In genomic region chr9:78046755-78047154, GRCm38 (mm10) we compare ENCODE assay signal across 8 mouse cellular contexts. TPM values are rescaled to one million over a fixed set of nuclear protein-coding genes. Genes with fewer than 3 reads are reported as not detected.
DNase-seq lines count a peak whose midpoint lies in the region; ATAC-seq and TF ChIP-seq lines count a peak whose summit lies in the region.
"Had no signal": no experiment of that assay in that cellular context is flagged by ENCODE, and none has a peak within 500 bp of the region (broad histone marks: within the 10 kb centered on the region; RNA-seq: fewer than 3 reads in every experiment).

No protein-coding gene starts in this region.

- DNase-seq in left cerebral cortex, adult 2 months (ENCODE audit: extremely low spot score in 1 of 2, low spot score in 2 of 2), result no peak
- no peak for DNase-seq in left cerebral cortex, adult 9 months (ENCODE audit: low spot score in 2 of 2)
- peak; percentile 41 for DNase-seq in thymus, postnatal 25 days
- DNase-seq in urinary bladder, postnatal 10 days (ENCODE audit: low spot score), result no peak

- no peaks in the 10 kb centered on the region for H3K36me3 ChIP-seq in embryonic facial prominence, embryonic 13.5 days
- H3K36me3 ChIP-seq in liver, embryonic 15.5 days (replicated peaks), result no peaks in the 10 kb centered on the region
- no peaks in the 10 kb centered on the region for H3K36me3 ChIP-seq in forebrain, embryonic 15.5 days
- H3K36me3 ChIP-seq: limb, embryonic 13.5 days had no signal

- peaks cover 6% of the 10 kb centered on the region for H3K4me1 ChIP-seq in embryonic facial prominence, embryonic 13.5 days
- H3K4me1 ChIP-seq in liver, embryonic 15.5 days (replicated peaks), result no peaks in the 10 kb centered on the region
- H3K4me1 ChIP-seq in forebrain, embryonic 15.5 days, result no peaks in the 10 kb centered on the region

- H3K27ac ChIP-seq in left cerebral cortex, adult 2 months, result no peak overlapping the region
- no peak overlapping the region for H3K27ac ChIP-seq in embryonic facial prominence, embryonic 13.5 days
- no peak overlapping the region for H3K27ac ChIP-seq in liver, embryonic 15.5 days (replicated peaks)
- H3K27ac ChIP-seq in forebrain, embryonic 15.5 days (replicated peaks), result no peak overlapping the region
- H3K27ac ChIP-seq: limb, embryonic 13.5 days had no signal

- H3K27me3 ChIP-seq in embryonic facial prominence, embryonic 13.5 days, result no peaks in the 10 kb centered on the region
- H3K27me3 ChIP-seq in liver, embryonic 15.5 days, result no peaks in the 10 kb centered on the region
- no peaks in the 10 kb centered on the region for H3K27me3 ChIP-seq in forebrain, embryonic 15.5 days
- H3K27me3 ChIP-seq: limb, embryonic 13.5 days had no signal

- 0 out of 2 replicates have a peak overlapping the region, but pooled peaks have one; percentile 0 for H3K4me3 ChIP-seq in left cerebral cortex, adult 2 months
- no peak overlapping the region for H3K4me3 ChIP-seq in embryonic facial prominence, embryonic 13.5 days
- peak overlapping the region; percentile 39 for H3K4me3 ChIP-seq in liver, embryonic 15.5 days (replicated peaks)
- H3K4me3 ChIP-seq in forebrain, embryonic 15.5 days, result no peak overlapping the region
- H3K4me3 ChIP-seq: limb, embryonic 13.5 days had no signal

- 47% methylated on average over 20 of the region's 20 CpGs for WGBS in embryonic facial prominence, embryonic 13.5 days
- WGBS in liver, embryonic 15.5 days (ENCODE audit: insufficient replicate concordance), result 43% methylated on average over 20 of the region's 20 CpGs
- 64% methylated on average over 20 of the region's 20 CpGs for WGBS in forebrain, embryonic 15.5 days

- peak overlapping the region; percentile 16 for H3K4me2 ChIP-seq in embryonic facial prominence, embryonic 13.5 days
- H3K4me2 ChIP-seq in liver, embryonic 15.5 days, result peak overlapping the region; percentile 38
- no peak overlapping the region for H3K4me2 ChIP-seq in forebrain, embryonic 15.5 days (replicated peaks)
- H3K4me2 ChIP-seq: limb, embryonic 13.5 days had no signal

- no peak; the same call in 1 of the 2 replicates for TF ChIP-seq CTCF in left cerebral cortex, adult 2 months (IDR thresholded peaks at IDR 0.05)

- no peaks in the 10 kb centered on the region for H3K9me3 ChIP-seq in embryonic facial prominence, embryonic 13.5 days
- H3K9me3 ChIP-seq in liver, embryonic 15.5 days (replicated peaks), result no peaks in the 10 kb centered on the region
- H3K9me3 ChIP-seq in forebrain, embryonic 15.5 days, result no peaks in the 10 kb centered on the region
- H3K9me3 ChIP-seq: limb, embryonic 13.5 days had no signal

- no peak for ATAC-seq in embryonic facial prominence, embryonic 13.5 days (ENCODE audit: insufficient number of reproducible peaks, insufficient read depth, low FRiP score, low TSS enrichment, low read depth)
- no peak for ATAC-seq in liver, embryonic 15.5 days (ENCODE audit: insufficient read depth)
- no peak for ATAC-seq in forebrain, embryonic 15.5 days (replicated peaks)

- intact Hi-C loops in left cerebral cortex, adult 2 months (cut with DNase I), result no loop called here

- H3K9ac ChIP-seq in embryonic facial prominence, embryonic 13.5 days, result no peak overlapping the region
- H3K9ac ChIP-seq in liver, embryonic 15.5 days, result no peak overlapping the region
- no peak overlapping the region for H3K9ac ChIP-seq in forebrain, embryonic 15.5 days (replicated peaks)
- H3K9ac ChIP-seq: limb, embryonic 13.5 days had no signal

RNA-seq across cellular contexts. Expression of gene Gcm1, which starts 5.0 kb away (rescaled TPM):
- total RNA-seq in left cerebral cortex, adult 2 months (2021), result not detected
- polyA plus RNA-seq in embryonic facial prominence, embryonic 13.5 days (2015; fragmentation: Nextera tagmentation; extraction: Ambion mirVana), result 0.15 TPM in 1 of 2 replicates, not detected in the other
- not detected in 2 replicates for polyA plus RNA-seq in liver, embryonic 15.5 days (2015; fragmentation: Nextera tagmentation; extraction: Ambion mirVana)
- not detected in 2 replicates for polyA plus RNA-seq in forebrain, embryonic 15.5 days (2015; fragmentation: Nextera tagmentation; extraction: Ambion mirVana)
- polyA plus RNA-seq: limb, embryonic 13.5 days had no signal

Comparison
In these comparisons a context has a peak if more than half of its experiments do, and no peak if none do; other contexts are left out.
1. H3K4me3 ChIP-seq: peak in left cerebral cortex, adult 2 months (single experiment) and liver, embryonic 15.5 days (single experiment); none in embryonic facial prominence, embryonic 13.5 days (single experiment) and forebrain, embryonic 15.5 days (single experiment).